Mouse (Mus musculus) left cerebral cortex, postnatal 10 days (tissue): ENCODE measurements around the gene Foxp1. TPM values are rescaled to one million over a fixed set of nuclear protein-coding genes. Genes with fewer than 3 reads are reported as not detected.

Experiments
- DNase-seq, 2 experiments: peaks; one replicate each; pipeline ENCODE4 v3.0.0; 2021 to 2022; ENCODE audit warnings: low spot score in 2 of 2, mixed read lengths in 1 of 2; ENCODE audit errors: extremely low spot score in 1 of 2
- intact Hi-C: fragments of 180-260 bp; cut with DNase I; formaldehyde crosslinking; loops from one replicate; pipeline ENCODE4 v1.15.1; 2025
- total RNA-seq, 2 experiments: library from RNA; stranded (reverse); gene quantifications; 2 replicates each; pipeline ENCODE4 v1.2.3; 2021

The Foxp1 gene
- total RNA-seq, 2 experiments from 2014 or later: 157 to 161 TPM

DNA sequence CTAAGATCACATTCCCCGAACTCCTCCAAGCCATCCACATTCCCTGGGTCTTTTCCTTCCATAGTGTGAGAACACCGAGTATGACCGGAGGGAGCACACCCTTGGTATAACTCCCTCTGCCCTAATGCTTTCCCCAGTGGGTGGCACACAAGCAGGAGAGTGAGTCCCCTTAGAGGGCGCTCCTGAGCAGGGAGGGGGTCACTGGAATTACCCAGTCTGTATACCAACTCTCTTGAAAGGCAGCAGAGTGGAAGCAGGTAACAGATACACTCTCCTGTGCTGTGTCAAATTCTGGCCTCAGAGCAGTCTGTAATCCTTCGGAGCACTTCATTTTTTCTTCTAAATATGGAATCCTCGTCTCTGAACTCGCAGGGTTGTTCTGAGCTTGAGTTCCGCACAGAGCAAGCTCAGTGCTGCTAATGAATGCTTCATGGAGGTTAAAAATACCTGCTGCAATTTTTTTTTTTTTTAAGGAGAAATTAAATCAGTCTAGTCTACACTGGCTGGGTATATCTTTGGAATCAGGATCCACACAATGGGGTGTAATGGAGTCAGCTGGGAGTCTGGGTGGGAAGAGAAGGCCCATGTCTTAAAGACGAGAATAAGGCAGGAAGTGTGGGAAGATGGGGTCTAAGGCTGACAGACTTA, 565.9 kb downstream of the Foxp1 start:
- intact Hi-C loops: no loop called here
- no peak for DNase-seq

GRCm38 (mm10) chr6:98955706-98956105, 566.8 kb downstream of the Foxp1 start:
- no peak for DNase-seq
- intact Hi-C loops: no loop called here

DNA sequence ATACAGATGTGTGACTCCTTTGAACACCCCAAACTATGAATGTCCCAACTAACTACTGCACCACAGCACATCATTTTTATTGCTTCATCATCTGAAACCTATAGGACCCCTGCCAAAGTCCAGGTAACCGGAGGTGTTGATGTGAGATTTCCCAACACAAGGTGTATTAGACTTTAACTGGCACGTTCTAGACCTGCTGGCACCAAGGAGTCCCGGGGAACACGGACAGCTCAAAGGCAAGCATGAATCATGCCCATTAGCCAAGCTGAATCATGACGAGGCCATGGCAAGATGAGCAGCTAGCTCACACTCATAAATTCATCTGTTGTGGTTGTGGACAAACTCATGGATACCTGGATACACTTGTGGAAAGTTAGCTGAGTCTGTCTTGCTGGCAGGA, 568.1 kb downstream of the Foxp1 start:
- intact Hi-C loops: no loop called here

DNA sequence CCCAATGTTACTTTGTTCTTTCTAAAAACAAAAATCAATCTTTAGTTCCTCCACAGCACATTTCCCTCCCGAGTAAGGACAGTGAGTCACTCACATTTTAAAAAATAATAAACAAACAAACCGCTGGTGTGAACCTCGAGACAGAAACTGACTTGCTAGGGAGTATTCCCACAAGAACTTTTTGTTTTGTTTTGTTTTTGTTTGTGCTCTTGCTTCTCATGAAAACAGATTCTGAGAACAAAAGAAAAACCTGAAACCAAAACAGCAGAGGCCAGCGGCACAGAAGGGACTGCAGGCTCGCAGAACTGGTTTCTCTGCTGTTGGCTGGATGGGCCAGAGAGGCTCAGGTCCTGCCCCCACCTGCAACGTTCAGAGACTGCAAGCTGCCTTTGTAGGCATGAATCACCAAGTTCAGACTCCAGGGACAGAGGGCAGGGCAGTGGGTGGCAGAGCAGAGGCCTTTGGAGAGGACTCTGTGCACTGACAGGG, 572.8 kb downstream of the Foxp1 start:
- DNase-seq: no peak

More for the DNA sequence above, 568.1 kb downstream of the Foxp1 start:
- DNase-seq: no peak

GRCm38 (mm10) chr6:98949286-98949685, 573.2 kb downstream of the Foxp1 start:
- no peak for DNase-seq
- intact Hi-C loops: loop anchor here (10.0 kb wide), 1 partner anchor 424 kb away; no protein-coding TSS in a partner anchor

More for the DNA sequence above, 572.8 kb downstream of the Foxp1 start:
- intact Hi-C loops: loop anchor here (10.0 kb wide), 1 partner anchor 425 kb away; no protein-coding TSS in a partner anchor

DNA sequence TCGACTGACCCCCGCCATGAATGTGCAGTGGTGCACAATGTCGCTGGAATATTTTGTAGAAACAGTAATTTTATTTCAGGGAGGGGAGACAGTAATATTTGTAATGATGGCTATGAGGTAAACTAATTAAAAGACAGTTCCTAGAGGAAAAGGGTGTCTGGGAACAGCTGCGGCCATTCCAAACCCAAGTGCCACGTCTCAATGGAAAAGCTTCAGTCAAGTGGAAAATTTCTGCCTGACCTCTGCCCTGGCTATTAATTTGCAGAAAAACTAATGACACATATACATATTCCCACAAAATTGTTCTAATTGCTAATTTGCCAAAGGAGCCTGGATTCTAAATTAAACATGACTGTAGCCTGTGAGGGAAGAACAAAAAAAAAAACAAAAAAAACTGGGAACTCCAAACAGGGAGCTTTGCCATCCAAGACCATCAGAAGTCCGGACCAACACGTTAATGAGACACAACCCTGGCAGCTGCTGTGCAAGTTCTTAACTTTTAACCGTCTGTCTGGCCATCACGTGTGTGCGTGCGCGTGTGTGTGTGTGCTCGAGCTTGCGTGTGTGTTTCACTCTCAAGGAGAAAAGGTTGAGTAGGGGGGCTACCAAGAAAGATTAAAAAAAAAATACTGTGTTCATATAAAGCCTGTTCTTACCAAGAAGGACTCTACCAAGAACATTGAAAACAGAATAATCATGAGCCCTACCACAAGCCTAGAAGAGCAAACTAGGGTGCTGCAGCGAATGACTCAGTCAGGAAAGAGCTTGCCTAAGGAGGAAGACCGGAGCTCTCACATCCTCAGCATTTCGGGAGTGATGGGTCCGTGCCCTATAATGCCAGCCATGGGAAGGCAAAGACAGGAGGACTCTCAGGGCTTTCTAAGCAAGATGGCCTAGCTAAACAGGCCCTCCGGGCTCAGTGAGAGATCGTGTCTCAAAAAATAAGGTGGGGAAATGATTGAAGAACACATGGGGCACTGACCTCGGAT, 574.1 kb downstream of the Foxp1 start:
- intact Hi-C loops: loop anchor here (10.0 kb wide), 1 partner anchor 424 kb away; no protein-coding TSS in a partner anchor
- DNase-seq: no peak

DNA sequence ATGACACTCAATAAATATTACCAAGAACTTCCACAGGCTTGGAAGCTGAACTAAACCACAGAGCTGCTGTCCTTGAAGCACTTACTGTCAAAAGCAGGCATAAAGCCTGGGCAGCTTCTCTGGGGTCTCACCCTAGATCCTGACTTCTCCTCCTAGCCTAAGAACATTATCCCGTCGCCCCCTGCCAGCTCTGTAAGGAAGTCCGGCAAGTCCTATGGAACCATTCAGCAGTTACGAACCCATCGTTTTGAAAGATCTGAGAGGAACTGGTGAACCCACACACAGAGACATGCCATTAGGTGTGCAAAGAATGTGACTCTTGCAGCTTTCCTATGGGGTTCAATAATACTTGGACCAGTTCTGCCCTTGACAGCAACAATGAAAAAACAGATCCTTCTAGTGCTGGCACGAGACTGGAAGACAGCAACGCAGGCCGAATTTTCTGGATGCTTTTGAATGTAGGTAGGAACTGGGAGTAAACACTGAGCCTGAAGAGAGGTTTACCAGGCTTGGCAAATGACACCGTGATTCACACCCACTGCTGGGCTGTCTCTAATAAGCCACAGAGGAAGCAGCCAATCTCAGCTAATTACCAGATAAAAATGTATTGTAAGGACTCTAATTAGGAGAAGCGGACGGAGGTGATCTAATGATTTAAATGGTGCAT, 574.9 kb downstream of the Foxp1 start:
- intact Hi-C loops: loop anchor here (10.0 kb wide), 1 partner anchor 423 kb away; no protein-coding TSS in a partner anchor
- DNase-seq: no peak

GRCm38 (mm10) chr6:98946731-98947130, 575.8 kb downstream of the Foxp1 start:
- intact Hi-C loops: loop anchor here (10.0 kb wide), 1 partner anchor 422 kb away; no protein-coding TSS in a partner anchor
- no peak for DNase-seq

DNA sequence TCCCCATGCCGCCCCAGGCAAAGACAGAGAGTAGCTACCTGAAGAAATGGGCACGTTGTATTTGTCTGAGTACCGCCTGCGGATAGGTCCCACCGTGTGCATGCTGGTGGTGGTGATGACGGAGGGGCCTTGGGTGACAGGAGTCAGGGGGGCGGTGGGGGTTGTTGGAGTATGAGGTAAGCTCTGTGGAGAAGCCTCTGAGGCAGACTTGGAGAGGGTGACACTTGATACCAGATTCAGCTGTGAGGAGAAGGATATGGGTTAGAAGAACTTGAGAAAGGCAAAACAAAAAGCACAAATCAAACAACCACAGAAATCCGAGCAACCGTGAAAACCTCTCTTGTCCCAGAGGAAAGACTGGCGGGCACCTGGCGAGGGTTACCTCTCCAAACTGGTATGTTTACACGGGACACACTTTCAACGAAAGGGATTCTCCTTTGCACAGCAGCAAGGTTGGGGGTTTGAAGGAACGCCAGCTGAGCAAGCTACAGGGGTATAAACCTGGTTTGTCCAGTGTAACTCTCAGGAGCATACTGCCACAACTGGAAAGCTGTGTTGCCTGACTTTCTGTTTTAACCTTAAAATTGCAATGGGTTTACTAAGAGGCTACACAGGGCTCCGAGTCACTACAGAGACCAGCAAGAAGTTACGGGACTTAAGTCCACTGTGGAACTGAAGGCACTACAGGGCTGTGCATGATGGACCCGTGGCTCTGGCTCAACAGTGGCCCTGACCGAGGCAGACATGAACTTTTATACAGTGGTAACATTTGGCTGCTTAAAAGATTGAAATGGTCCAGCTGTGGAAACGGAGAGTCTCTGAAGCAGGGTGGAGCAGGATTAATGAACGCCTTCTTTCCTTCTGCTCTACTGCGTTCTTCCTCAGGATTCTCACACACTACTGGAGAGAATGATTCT, 576.8 kb downstream of the Foxp1 start:
- intact Hi-C loops: loop anchor here (10.0 kb wide), 1 partner anchor 421 kb away; no protein-coding TSS in a partner anchor
- DNase-seq: no peak

DNA sequence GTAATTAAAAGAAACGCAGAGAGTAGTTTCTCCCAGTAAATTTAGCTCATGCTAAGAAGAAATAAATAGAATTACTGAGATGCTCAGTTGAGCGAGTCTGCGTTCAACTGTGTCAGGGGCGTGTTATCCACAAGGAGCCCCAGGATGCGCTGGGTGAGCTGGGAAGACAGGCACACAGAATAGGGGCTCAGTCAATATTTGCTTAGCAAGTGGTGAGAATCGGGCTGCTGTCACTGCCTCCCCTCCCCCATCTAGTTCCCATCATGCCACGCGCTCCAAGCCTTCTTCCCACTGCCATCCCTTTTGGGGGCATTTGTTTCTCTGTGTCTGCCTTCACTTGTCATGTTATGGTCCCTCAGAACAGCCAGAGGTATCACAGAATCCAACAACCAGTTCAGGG, 584.2 kb downstream of the Foxp1 start:
- intact Hi-C loops: no loop called here
- DNase-seq: no peak

GRCm38 (mm10) chr6:98937513-98937912, 585.0 kb downstream of the Foxp1 start:
- intact Hi-C loops: no loop called here
- peak in 1 of 2 experiments; percentile 42 for DNase-seq

DNA sequence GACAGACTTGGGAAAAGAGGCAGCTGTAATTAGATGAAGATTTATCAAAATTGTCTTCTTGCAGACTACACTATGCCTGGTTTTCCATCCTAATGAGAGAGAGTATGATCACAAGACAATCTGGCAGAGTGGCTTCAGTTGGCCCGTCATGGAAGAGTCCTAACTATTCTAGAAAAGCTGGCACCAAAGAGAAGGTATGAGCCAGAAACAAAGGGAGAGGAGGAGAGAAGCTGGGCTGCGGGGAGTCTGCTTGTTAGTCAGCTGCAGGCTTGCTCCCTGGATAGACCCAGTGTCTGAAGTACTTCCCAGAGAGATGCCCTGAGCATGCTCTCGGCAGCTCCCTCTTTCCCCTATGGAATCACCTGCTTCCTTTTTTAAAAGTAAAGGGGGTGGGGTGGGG, 586.1 kb downstream of the Foxp1 start:
- DNase-seq: no peak
- intact Hi-C loops: no loop called here

GRCm38 (mm10) chr6:98935169-98935568, 587.4 kb downstream of the Foxp1 start:
- intact Hi-C loops: no loop called here
- no peak for DNase-seq

DNA sequence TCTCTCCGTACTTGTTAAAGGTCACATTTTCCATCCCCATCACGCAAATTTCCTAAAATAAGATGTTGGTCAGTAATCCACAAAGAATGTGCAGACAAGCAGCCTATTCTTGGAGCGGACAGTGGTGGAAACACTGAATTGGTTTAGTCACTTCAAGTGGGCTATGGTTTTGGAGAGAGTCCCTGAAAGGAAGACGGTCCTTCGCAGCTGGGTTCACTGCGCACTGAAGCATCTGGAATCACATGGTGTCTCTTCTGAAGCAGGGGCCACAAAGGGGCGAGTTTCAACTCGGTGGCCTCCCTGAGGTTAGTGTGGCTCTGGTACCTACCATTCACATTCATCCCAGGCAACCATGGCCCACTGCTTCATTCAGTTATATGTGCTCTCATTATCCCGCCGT, 588.1 kb downstream of the Foxp1 start:
- intact Hi-C loops: no loop called here
- no peak for DNase-seq

DNA sequence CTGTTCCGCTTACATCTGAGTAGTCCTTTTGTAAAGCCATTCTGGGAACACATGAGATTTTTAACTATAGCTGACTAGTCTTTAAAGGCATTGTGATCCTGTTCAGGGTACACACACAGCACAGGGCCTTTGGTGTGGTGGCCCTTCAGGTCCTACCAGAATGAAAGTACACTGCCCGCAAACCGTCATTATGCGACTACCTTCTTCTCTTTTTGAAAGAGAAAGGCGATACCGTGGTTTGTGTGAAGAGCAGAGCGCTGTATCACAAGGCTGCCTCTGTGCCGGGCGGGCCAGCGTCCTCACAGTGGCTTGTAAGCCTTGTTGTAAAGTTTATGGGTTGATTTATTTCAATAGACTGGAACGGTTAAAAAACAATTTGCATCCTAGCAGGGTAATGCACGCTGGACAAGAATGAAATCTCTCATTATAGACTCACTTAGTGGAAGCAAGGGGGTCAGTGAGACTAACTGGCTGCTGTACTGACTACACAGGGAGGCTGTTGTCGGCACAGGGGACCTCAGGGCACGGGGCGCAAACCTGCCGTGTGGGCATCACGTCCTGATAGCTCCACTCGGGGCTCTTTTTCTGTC, 589.3 kb downstream of the Foxp1 start:
- no peak for DNase-seq
- intact Hi-C loops: no loop called here

- intact Hi-C loops: no loop called here
- DNase-seq: no peak
Measured at GRCm38 (mm10) chr6:98931881-98932540, 590.5 kb downstream of the Foxp1 start.

DNA sequence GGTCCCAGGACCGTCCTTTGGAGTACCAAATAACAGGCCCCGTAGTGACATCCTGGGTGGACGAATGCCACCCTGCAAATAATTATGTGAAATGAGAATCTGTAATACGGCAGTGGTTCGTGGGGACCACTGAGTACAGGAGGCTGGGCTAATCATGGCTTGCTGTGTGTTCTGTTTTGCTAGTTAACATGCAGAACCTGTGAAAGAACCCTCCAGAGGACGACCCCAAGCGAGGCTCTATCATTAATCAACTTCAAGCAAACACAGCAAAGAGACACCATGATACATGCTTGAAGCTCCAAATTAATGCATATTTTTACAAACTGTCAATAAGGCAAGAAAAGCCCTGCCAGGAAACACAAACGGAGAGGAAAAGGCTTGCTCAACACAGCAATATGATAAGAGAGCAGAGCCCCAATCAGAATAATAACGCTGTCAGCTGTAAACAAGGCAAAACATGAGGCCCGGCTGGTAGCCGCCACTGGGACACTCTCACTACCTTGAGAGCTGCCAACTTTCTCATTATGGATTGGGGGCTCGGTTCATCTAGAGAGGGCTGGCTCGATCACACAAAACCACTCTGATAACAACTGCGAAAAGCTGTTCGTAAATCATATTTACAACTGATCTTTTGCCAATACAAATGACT, 591.7 kb downstream of the Foxp1 start:
- no peak for DNase-seq
- intact Hi-C loops: no loop called here
